Mouse (Mus musculus): ENCODE data around the gene Unc5cl. TPM values are rescaled to one million over a fixed set of nuclear protein-coding genes. Genes with fewer than 3 reads are reported as not detected.
A peak's percentile ranks its signal among the peaks of the same experiment; 100 is the strongest.
"Not testable (repeated sequence)": the region's sequence is repeated elsewhere in the genome, so short reads cannot be mapped to it uniquely, and the experiment has no call there.

Unc5cl gene
- total RNA-seq, 2 experiments from 2014 or later = 0.11 to 0.27 TPM

- DNase-seq (ENCODE audit: low spot score in 2 of 2) = no peak
- intact Hi-C loops (cut with DNase I) = no loop called here
Observed at GRCm38 (mm10) chr17:48457971-48458653, 3.4 kb downstream of the Unc5cl start.

- intact Hi-C loops (cut with DNase I) = no loop called here
- DNase-seq (ENCODE audit: low spot score in 2 of 2) = no peak
Observed at GRCm38 (mm10) chr17:48462096-48462495, 7.4 kb downstream of the Unc5cl start.

GRCm38 (mm10) chr17:48463391-48463790 lies 8.7 kb downstream of the Unc5cl start:
- intact Hi-C loops (cut with DNase I) = no loop called here
- no peak for DNase-seq (ENCODE audit: low spot score in 2 of 2)

- intact Hi-C loops (cut with DNase I) = loop anchor here (1.0 to 5.0 kb wide), 4 partner anchors 135 to 935 kb away; partner anchors contain the start of gene Lrfn2
- no peak for DNase-seq (ENCODE audit: low spot score in 2 of 2)
Observed at GRCm38 (mm10) chr17:48466769-48467394, 12.2 kb downstream of the Unc5cl start.

- DNase-seq (ENCODE audit: low spot score in 2 of 2) = peak; percentile 86 to 90
- intact Hi-C loops (cut with DNase I) = loop anchor here (1.0 to 5.0 kb wide), 4 partner anchors 135 to 935 kb away; partner anchors contain the start of gene Lrfn2
Observed at GRCm38 (mm10) chr17:48467395-48468231, 12.9 kb downstream of the Unc5cl start.

- intact Hi-C loops (cut with DNase I); DNase-seq (ENCODE audit: low spot score in 2 of 2): not testable (repeated sequence)
Observed at GRCm38 (mm10) chr17:48474282-48474681, 19.6 kb downstream of the Unc5cl start.

GRCm38 (mm10) chr17:48475444-48475843 lies 20.7 kb downstream of the Unc5cl start:
- no peak for DNase-seq (ENCODE audit: low spot score in 2 of 2)
- intact Hi-C loops (cut with DNase I) = no loop called here

GRCm38 (mm10) chr17:48479952-48480351 lies 25.3 kb downstream of the Unc5cl start:
- intact Hi-C loops (cut with DNase I) = no loop called here
- DNase-seq (ENCODE audit: low spot score in 2 of 2) = peak in 1 of 2 experiments; percentile 14

GRCm38 (mm10) chr17:48483764-48484163 lies 29.1 kb downstream of the Unc5cl start:
- intact Hi-C loops (cut with DNase I) = no loop called here
- no peak for DNase-seq (ENCODE audit: low spot score in 2 of 2)

GRCm38 (mm10) chr17:48484191-48484590 lies 29.5 kb downstream of the Unc5cl start:
- intact Hi-C loops (cut with DNase I) = no loop called here
- DNase-seq (ENCODE audit: low spot score in 2 of 2) = no peak

GRCm38 (mm10) chr17:48489466-48489865 lies 34.8 kb downstream of the Unc5cl start:
- DNase-seq (ENCODE audit: low spot score in 2 of 2) = no peak
- intact Hi-C loops (cut with DNase I) = no loop called here

- no peak for DNase-seq (ENCODE audit: low spot score in 2 of 2)
- intact Hi-C loops (cut with DNase I) = no loop called here
Observed at GRCm38 (mm10) chr17:48492621-48493020, 37.9 kb downstream of the Unc5cl start.

GRCm38 (mm10) chr17:48493582-48493981 lies 38.9 kb downstream of the Unc5cl start:
- intact Hi-C loops (cut with DNase I) = no loop called here

GRCm38 (mm10) chr17:48493986-48494385 lies 39.3 kb downstream of the Unc5cl start:
- DNase-seq (ENCODE audit: low spot score in 2 of 2) = no peak
- intact Hi-C loops (cut with DNase I) = no loop called here

More at GRCm38 (mm10) chr17:48493582-48493981, 38.9 kb downstream of the Unc5cl start:
- no peak for DNase-seq (ENCODE audit: low spot score in 2 of 2)

GRCm38 (mm10) chr17:48497986-48498385 lies 43.3 kb downstream of the Unc5cl start:
- no peak for DNase-seq (ENCODE audit: low spot score in 2 of 2)
- intact Hi-C loops (cut with DNase I) = no loop called here

- no peak for DNase-seq (ENCODE audit: low spot score in 2 of 2)
- intact Hi-C loops (cut with DNase I) = no loop called here
Observed at GRCm38 (mm10) chr17:48500846-48501445, 46.2 kb downstream of the Unc5cl start.

- intact Hi-C loops (cut with DNase I) = no loop called here
- no peak for DNase-seq (ENCODE audit: low spot score in 2 of 2)
Observed at GRCm38 (mm10) chr17:48505006-48505405, 50.3 kb downstream of the Unc5cl start.

GRCm38 (mm10) chr17:48506986-48507385 lies 52.3 kb downstream of the Unc5cl start:
- intact Hi-C loops (cut with DNase I) = no loop called here
- no peak for DNase-seq (ENCODE audit: low spot score in 2 of 2)

GRCm38 (mm10) chr17:48509596-48509995 lies 54.9 kb downstream of the Unc5cl start:
- no peak for DNase-seq (ENCODE audit: low spot score in 2 of 2)
- intact Hi-C loops (cut with DNase I) = no loop called here
